Mouse (Mus musculus) heart, adult 2 months (tissue): ENCODE measurements around the gene Gm42791. TPM values are rescaled to one million over a fixed set of nuclear protein-coding genes. Genes with fewer than 3 reads are reported as not detected.

ENCODE experiments used
- DNase-seq, 2 experiments: peaks; one replicate each; pipeline ENCODE4 v3.0.0; 2021
- H3K27ac ChIP-seq: fragments of 200-600 bp; 2 replicates; pipeline ENCODE4 v1.8.1; 2022
- H3K27me3 ChIP-seq: fragments of 200-500 bp; 2 replicates; pipeline ENCODE4 v1.6.1; 2012; ENCODE audit warnings: mild to moderate bottlenecking, low read length, inconsistent platforms, mixed read lengths; ENCODE audit not compliant: control insufficient read depth, insufficient read depth
- H3K36me3 ChIP-seq: fragments of 200-500 bp; 2 replicates; pipeline ENCODE4 v1.6.1; 2012; ENCODE audit warnings: low read length, inconsistent platforms; ENCODE audit not compliant: control insufficient read depth, insufficient read depth
- H3K4me1 ChIP-seq: fragments of 200-500 bp; 2 replicates; pipeline ENCODE4 v1.6.1; 2011; ENCODE audit warnings: low read length; ENCODE audit not compliant: control insufficient read depth, insufficient read depth
- H3K4me3 ChIP-seq: fragments of 200-600 bp; 2 replicates; pipeline ENCODE4 v1.8.1; 2022
- H3K79me2 ChIP-seq: fragments of 200-500 bp; replicated peaks from 2 replicates; pipeline ENCODE4 v1.6.1; 2012; ENCODE audit warnings: mild to moderate bottlenecking, inconsistent platforms, low read length, moderate library complexity, mixed read lengths; ENCODE audit not compliant: control insufficient read depth, insufficient read depth
- H3K9ac ChIP-seq: fragments of 200-500 bp; 2 replicates; pipeline ENCODE4 v1.6.1; 2012; ENCODE audit warnings: low read depth, mild to moderate bottlenecking, control low read depth, inconsistent platforms, low read length, mixed read lengths
- CTCF ChIP-seq: fragments of 200-600 bp; IDR thresholded peaks from 2 replicates; pipeline ENCODE4 v1.8.1; 2022; ENCODE audit warnings: antibody characterized with exemption, mild to moderate bottlenecking, moderate library complexity
- EP300 ChIP-seq: fragments of 200-500 bp; IDR thresholded peaks from 2 replicates; pipeline ENCODE4 v1.6.1; 2011; ENCODE audit warnings: low read depth, low read length, control low read depth; ENCODE audit not compliant: insufficient read depth
- POLR2A ChIP-seq: fragments of 200-500 bp; IDR thresholded peaks from 2 replicates; pipeline ENCODE4 v1.6.1; 2011; ENCODE audit warnings: mild to moderate bottlenecking, low read depth, low read length, control low read depth; ENCODE audit not compliant: insufficient read depth
- WGBS: fragments of 180-500 bp; shearing (Covaris S2); methylation state at CpG from one replicate; pipeline ENCODE4 v1.1.7; 2018; 5-methylcytosine and 5-hydroxymethylcytosine counted together
- intact Hi-C: fragments of 180-260 bp; cut with DNase I; formaldehyde crosslinking; loops from one replicate; pipeline ENCODE4 v1.15.1; 2025
- polyA plus RNA-seq: library from polyadenylated mRNA; depleted of rRNA; stranded (reverse); fragments of >200 nt; gene quantifications from 2 replicates; pipeline ENCODE4 v1.2.3, GENCODE M21; 2012
- total RNA-seq, 2 experiments: library from RNA; stranded (reverse); gene quantifications; 2 replicates each; pipeline ENCODE4 v1.2.3; 2021

Gm42791 gene
- total and polyA plus RNA-seq, 3 experiments = 5.7 to 5.9 TPM; not detected in 1

GRCm38 (mm10) chr5:148973019-148973668, 21.8 kb downstream of the Gm42791 start:
- no peaks in the 10 kb centered on the region for H3K27me3 ChIP-seq
- intact Hi-C loops = no loop called here
- no peak for TF ChIP-seq EP300
- TF ChIP-seq POLR2A = no peak
- no peak for TF ChIP-seq CTCF
- no peak overlapping the region for H3K27ac ChIP-seq
- 28% methylated on average over 6 of the region's 6 CpGs for WGBS
- H3K4me3 ChIP-seq = no peak overlapping the region
- no peak for DNase-seq
- H3K79me2 ChIP-seq = no peaks in the 10 kb centered on the region
- H3K4me1 ChIP-seq = peaks cover 9% of the 10 kb centered on the region
- no peak overlapping the region for H3K9ac ChIP-seq
- H3K36me3 ChIP-seq = no peaks in the 10 kb centered on the region

GRCm38 (mm10) chr5:148972167-148972566, 22.8 kb downstream of the Gm42791 start:
- H3K4me1 ChIP-seq = peaks cover 5% of the 10 kb centered on the region
- no peak overlapping the region for H3K4me3 ChIP-seq
- no peaks in the 10 kb centered on the region for H3K79me2 ChIP-seq
- H3K9ac ChIP-seq = no peak overlapping the region
- intact Hi-C loops = no loop called here
- no peaks in the 10 kb centered on the region for H3K27me3 ChIP-seq
- no peak for DNase-seq
- H3K36me3 ChIP-seq = no peaks in the 10 kb centered on the region
- TF ChIP-seq CTCF (no peak), POLR2A (no peak), EP300 (no peak)
- WGBS = 93% methylated on average over 8 of the region's 8 CpGs
- H3K27ac ChIP-seq = no peak overlapping the region

GRCm38 (mm10) chr5:148969648-148970047, 25.3 kb downstream of the Gm42791 start:
- H3K27me3 ChIP-seq = no peaks in the 10 kb centered on the region
- TF ChIP-seq EP300 (peak; percentile 66; the same call in 1 of the 2 replicates), POLR2A (no peak)
- no peak overlapping the region for H3K27ac ChIP-seq
- peaks cover 10% of the 10 kb centered on the region for H3K4me1 ChIP-seq
- peak overlapping the region; percentile 7; the same call in 1 of the 2 replicates for H3K4me3 ChIP-seq
- intact Hi-C loops = no loop called here
- 19% methylated on average over 9 of the region's 9 CpGs for WGBS
- no peaks in the 10 kb centered on the region for H3K79me2 ChIP-seq
- DNase-seq = peak; percentile 51 to 64
- H3K36me3 ChIP-seq = peaks cover 4% of the 10 kb centered on the region
- H3K9ac ChIP-seq = no peak overlapping the region

GRCm38 (mm10) chr5:148968958-148969576, 25.9 kb downstream of the Gm42791 start:
- H3K27ac ChIP-seq = peak overlapping the region; percentile 38
- intact Hi-C loops = no loop called here
- H3K9ac ChIP-seq = no peak overlapping the region
- H3K4me1 ChIP-seq = peaks cover 10% of the 10 kb centered on the region
- peaks cover 4% of the 10 kb centered on the region for H3K36me3 ChIP-seq
- H3K27me3 ChIP-seq = no peaks in the 10 kb centered on the region
- H3K79me2 ChIP-seq = no peaks in the 10 kb centered on the region
- TF ChIP-seq CTCF (no peak), EP300 (no peak), POLR2A (no peak)
- H3K4me3 ChIP-seq = no peak overlapping the region
- WGBS = 57% methylated on average over 7 of the region's 7 CpGs
- no peak for DNase-seq

GRCm38 (mm10) chr5:148968179-148968578, 26.8 kb downstream of the Gm42791 start:
- no peak overlapping the region for H3K27ac ChIP-seq
- no peak for DNase-seq
- intact Hi-C loops = no loop called here

GRCm38 (mm10) chr5:148966395-148966794, 28.6 kb downstream of the Gm42791 start:
- H3K4me3 ChIP-seq = peak overlapping the region; percentile 16; the same call in 1 of the 2 replicates
- no peaks in the 10 kb centered on the region for H3K79me2 ChIP-seq
- no peaks in the 10 kb centered on the region for H3K27me3 ChIP-seq
- peaks cover 10% of the 10 kb centered on the region for H3K4me1 ChIP-seq
- peak overlapping the region; percentile 67 for H3K27ac ChIP-seq
- H3K36me3 ChIP-seq = peaks cover 4% of the 10 kb centered on the region
- intact Hi-C loops = no loop called here
- TF ChIP-seq POLR2A (no peak), EP300 (no peak), CTCF (no peak)
- no peak for DNase-seq
- H3K9ac ChIP-seq = no peak overlapping the region; the same call in 1 of the 2 replicates
- 45% methylated on average over 6 of the region's 6 CpGs for WGBS

More at GRCm38 (mm10) chr5:148968179-148968578, 26.8 kb downstream of the Gm42791 start:
- H3K9ac ChIP-seq = no peak overlapping the region
- no peak for TF ChIP-seq CTCF
- no peak for TF ChIP-seq EP300
- TF ChIP-seq POLR2A = no peak
- peaks cover 4% of the 10 kb centered on the region for H3K36me3 ChIP-seq
- WGBS = 78% methylated on average over 5 of the region's 5 CpGs
- no peak overlapping the region for H3K4me3 ChIP-seq
- H3K4me1 ChIP-seq = peaks cover 10% of the 10 kb centered on the region
- H3K27me3 ChIP-seq = no peaks in the 10 kb centered on the region
- no peaks in the 10 kb centered on the region for H3K79me2 ChIP-seq
